16 mouse cellular contexts compared by ENCODE assay signal in the genomic region with DNA sequence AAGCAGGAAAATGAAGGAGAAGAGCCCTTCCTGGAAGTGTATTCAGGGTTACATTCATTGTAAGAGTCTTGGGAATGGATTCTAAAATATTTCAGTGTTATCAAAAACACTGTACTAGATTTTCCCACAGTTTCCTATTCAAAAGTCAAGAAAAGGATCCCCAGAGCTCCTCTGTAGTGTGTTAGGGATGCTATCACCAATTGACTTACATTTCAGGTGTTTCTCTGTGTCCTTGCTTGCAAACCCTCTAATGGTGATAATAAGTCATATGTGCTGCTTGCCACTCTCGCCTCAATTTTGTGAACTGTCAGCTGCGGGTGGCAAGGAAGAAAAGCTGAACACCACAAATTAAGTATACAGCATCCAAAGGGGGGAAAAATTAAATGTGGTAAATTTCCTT.
"Had no signal": no experiment of that assay in that cellular context is flagged by ENCODE, and none has a peak within 500 bp of the region (broad histone marks: within the 10 kb centered on the region; RNA-seq: fewer than 3 reads in every experiment).

No protein-coding gene starts in this region.

- H3K36me3 ChIP-seq: intestine, embryonic 15.5 days; limb, embryonic 15.5 days; midbrain, embryonic 12.5 days; neural tube, embryonic 15.5 days had no signal

- H3K27me3 ChIP-seq: intestine, embryonic 15.5 days; limb, embryonic 15.5 days; megakaryocyte, embryonic 14.5 days; midbrain, embryonic 12.5 days; neural tube, embryonic 15.5 days had no signal

- H3K27ac ChIP-seq: intestine, embryonic 15.5 days; limb, embryonic 15.5 days; midbrain, embryonic 12.5 days; neural tube, embryonic 15.5 days had no signal

- DNase-seq: kidney, adult 18-20 months; kidney, postnatal 14 days; layer of hippocampus, adult 9-11 months; layer of hippocampus, postnatal 36 days; lung, embryonic 14.5 days; lung, postnatal 10 days; lung, postnatal 4 days; right cerebral cortex, adult 18-20 months; right cerebral cortex, postnatal 25 days; thymus, adult 18-20 months had no signal

- H3K4me3 ChIP-seq: intestine, embryonic 15.5 days; limb, embryonic 15.5 days; megakaryocyte, embryonic 14.5 days; midbrain, embryonic 12.5 days; myocyte; neural tube, embryonic 15.5 days had no signal

- H3K9me3 ChIP-seq: intestine, embryonic 15.5 days; limb, embryonic 15.5 days; megakaryocyte, embryonic 14.5 days; midbrain, embryonic 12.5 days; neural tube, embryonic 15.5 days had no signal

- H3K9ac ChIP-seq: intestine, embryonic 15.5 days; limb, embryonic 15.5 days; lung, embryonic 14.5 days; midbrain, embryonic 12.5 days; neural tube, embryonic 15.5 days had no signal

- ATAC-seq: intestine, embryonic 15.5 days had no signal

- H3K4me1 ChIP-seq: intestine, embryonic 15.5 days; limb, embryonic 15.5 days; midbrain, embryonic 12.5 days; neural tube, embryonic 15.5 days had no signal

- H3K4me2 ChIP-seq: intestine, embryonic 15.5 days; limb, embryonic 15.5 days; lung, embryonic 14.5 days; midbrain, embryonic 12.5 days; neural tube, embryonic 15.5 days had no signal
